Mouse (Mus musculus): Measurements from ENCODE around the gene Jmjd1c.

The Jmjd1c gene

GRCm38 (mm10) chr10:67189057-67189456 is 93.1 kb downstream of the Jmjd1c start:
- DNase-seq (ENCODE audit: low read depth, low spot score): no peak

DNA sequence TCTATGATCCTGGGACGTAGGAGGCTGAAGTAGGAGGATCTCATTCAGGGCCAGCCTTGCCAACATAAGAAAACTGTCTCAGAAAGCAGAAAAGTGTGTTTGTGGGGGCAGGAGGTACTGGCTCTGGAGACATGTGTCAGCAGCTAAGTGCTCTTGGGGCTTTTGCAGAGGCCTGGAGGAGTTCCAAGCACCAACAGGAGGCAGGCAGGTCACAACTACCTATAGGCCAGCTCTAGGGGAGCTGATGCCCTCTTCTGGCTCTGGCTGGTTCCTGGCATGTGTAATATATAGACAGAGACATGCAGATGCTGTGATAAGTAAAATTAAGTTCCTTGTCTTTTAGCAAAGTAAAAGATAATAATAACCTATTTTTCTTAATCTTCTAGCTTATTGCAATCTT is 94.3 kb downstream of the Jmjd1c start:
- peak; percentile 32 for DNase-seq (ENCODE audit: low read depth, low spot score)

- no peak for DNase-seq (ENCODE audit: low read depth, low spot score)
Observed at GRCm38 (mm10) chr10:67192366-67192765, 96.4 kb downstream of the Jmjd1c start.

DNA sequence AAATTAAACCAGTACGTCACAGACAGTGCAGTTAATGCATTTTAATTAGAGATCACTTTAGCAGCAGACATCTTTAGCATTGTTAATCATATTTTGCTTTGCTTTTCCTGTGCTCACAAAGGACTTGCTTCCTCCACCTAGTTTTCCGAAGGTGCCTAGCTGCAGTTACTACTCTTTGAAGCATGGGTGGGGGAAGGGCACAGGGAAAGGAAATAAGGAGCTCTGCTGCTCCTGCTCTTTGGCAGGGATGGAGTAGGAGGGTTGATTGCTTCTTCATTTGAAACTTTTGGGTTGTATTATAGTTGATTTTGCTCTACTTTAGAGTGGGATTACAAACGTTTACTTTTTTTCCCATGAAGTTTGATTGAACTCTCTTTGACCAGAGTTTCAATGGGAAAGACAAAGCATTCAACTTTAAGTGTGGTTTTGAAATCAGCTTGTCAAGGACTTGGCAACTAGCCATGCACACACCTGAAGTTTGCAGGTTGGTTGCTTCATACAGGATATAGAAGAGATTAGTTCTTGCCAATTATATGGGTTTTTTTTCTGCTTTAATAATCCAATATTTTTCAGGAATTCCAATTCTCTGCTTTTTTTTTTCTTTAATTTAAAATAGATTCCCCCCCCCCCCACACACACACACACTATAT is 97.2 kb downstream of the Jmjd1c start:
- DNase-seq (ENCODE audit: low read depth, low spot score): no peak

- no peak for DNase-seq (ENCODE audit: low read depth, low spot score)
Observed at GRCm38 (mm10) chr10:67194046-67194445, 98.1 kb downstream of the Jmjd1c start.

DNA sequence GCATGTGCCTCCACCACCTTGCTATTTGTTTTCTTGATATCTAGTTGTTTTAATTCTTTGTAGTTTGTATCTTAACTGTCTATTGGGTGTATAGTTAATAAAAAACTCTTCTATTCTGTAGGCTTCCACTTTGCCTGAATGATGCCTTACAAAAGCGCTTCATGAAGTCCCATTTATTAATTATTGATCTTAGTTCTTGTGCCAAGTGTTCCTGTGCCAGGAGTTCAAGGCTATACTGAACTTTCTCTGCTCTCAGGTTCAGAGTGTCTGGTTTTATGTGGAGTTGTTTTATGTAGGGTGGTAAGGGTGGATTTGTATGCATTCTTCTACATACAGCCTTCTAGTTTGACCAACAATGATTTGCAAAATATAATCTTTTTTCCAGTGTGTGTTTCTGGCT is 99.7 kb downstream of the Jmjd1c start:
- no peak for DNase-seq (ENCODE audit: low read depth, low spot score)

- no peak for DNase-seq (ENCODE audit: low read depth, low spot score)
Observed at GRCm38 (mm10) chr10:67197186-67197585, 101.3 kb downstream of the Jmjd1c start.

DNA sequence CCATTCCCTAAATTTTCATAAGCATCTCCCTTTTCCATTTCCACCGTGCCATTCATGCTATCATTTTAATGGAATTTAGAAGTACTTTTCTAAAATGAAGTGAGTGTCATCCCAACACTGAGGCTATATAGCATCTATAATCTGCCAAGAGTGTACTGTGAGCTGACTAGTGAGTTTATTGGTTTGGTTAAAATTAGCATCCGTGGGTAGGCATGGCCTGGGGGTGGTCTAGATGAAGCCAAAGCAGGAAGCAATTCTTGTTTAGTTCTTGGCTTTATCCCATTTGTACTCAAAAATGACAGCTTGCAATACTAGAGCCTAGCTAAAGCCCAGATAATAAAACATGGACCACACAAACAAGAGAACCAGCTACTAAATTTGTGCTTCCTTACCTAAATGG is 101.9 kb downstream of the Jmjd1c start:
- DNase-seq (ENCODE audit: low read depth, low spot score): no peak

GRCm38 (mm10) chr10:67201769-67202168 is 105.8 kb downstream of the Jmjd1c start:
- no peak for DNase-seq (ENCODE audit: low read depth, low spot score)

- DNase-seq (ENCODE audit: low read depth, low spot score): no peak
Observed at GRCm38 (mm10) chr10:67202470-67202869, 106.5 kb downstream of the Jmjd1c start.

DNA sequence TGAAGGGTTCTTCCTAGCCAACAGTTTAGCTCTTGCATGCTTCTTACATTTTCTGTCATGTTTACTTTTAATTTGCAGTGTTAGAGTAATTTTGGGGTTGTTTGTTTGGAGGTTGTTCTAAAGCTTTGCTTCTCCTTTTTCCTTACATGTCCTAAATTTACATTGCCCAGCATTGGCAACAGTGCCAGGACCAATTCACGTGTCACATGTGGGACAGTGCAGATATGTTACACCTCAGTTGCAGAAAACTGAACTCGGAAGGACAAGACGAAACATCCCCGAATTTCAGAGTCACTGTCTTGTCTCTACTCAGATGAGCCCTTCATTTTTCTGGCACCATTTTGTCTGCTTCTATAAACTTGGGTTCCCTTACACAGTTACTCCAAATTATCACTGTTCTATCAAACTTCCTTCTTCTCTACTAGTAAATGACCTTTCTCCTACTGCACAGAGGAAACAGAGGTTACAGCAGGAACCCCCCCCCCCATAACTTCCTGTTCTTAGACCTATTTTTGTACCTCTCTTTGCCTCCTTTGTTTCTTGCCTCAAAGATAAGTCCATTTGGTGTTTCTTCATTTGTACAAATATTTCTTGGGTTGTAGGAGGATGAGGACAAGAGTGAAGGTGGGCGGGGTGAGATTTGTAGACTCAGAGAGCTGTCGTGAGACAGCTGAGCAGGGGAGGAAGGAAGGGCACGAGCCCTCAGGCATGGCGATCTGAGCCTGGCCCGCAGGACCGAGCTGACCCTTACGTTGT is 108.9 kb downstream of the Jmjd1c start:
- peak; percentile 25 for DNase-seq (ENCODE audit: low read depth, low spot score)

DNA sequence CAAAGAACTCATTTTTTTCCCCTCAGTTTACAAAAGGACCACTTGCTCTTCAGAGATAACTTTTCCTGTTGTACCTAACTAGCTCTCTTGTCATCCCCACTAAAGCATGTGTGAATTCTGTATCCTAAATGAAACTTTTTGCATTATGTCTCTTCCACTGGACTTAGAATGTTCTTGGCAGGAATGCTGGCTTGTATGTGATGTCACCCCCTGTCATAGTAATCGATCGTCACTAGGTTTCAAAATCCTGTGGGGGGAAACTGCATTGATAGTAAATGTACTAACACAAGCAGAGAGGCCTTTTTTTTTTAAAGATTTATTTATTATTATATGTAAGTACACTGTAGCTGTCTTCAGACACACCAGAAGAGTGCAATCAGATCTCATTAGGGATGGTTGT is 112.0 kb downstream of the Jmjd1c start:
- no peak for DNase-seq (ENCODE audit: low read depth, low spot score)

DNA sequence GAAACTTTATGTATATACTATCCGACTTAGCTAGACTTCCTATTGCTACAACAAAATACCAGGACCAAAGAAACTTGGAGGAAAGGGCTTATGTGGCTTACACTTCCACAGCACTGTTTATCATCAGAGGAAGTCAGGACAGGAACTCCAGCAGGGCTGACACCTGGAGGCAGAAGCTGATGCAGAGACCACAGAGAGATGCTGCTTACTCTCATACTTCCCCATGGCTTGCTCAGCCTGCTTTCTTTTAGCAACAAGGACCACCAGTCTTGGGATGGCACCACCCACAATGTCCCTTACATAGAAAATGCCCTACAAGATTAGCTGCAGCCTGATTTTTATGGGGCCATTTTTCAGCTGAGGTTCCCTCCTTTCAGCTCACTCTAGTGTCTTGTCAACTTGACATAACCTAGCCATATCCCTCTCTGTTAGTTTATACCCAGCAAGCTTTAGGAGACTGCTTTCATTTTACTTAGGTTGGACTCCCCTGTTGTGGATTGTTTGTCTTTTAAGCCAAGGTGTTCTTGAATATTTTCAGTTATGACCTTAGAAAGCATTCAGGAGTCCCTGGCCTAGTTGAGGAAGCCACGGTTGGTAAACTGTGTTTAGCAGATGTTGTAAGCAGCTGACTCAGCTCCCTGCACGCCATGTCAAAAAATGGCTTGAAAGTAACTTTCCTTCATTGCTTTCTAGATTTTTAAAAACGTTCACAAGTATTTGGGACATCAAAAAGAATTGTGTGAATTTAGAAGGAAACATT is 114.2 kb downstream of the Jmjd1c start:
- DNase-seq (ENCODE audit: low read depth, low spot score): no peak

GRCm38 (mm10) chr10:67212031-67212430 is 116.1 kb downstream of the Jmjd1c start:
- no peak for DNase-seq (ENCODE audit: low read depth, low spot score)

DNA sequence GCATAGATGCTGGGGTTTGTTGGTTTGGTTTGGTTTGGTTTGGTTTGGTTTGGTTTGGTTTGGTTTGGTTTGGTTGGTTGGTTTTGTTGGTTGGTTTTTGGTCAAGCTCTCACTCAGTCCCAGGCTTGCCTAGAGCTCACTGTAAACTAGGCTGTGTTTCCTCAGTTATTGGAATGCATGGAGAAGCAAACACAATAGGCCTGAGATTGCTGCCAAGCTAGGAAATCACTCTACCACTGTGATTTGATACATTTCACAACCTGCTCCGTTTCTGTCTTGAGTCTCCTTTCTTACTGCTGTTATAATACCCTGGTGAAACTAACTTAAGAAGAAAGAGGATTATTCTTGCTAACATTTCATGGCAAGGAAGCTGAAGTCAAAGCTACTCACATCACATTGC is 117.8 kb downstream of the Jmjd1c start:
- DNase-seq (ENCODE audit: low read depth, low spot score): no peak

DNA sequence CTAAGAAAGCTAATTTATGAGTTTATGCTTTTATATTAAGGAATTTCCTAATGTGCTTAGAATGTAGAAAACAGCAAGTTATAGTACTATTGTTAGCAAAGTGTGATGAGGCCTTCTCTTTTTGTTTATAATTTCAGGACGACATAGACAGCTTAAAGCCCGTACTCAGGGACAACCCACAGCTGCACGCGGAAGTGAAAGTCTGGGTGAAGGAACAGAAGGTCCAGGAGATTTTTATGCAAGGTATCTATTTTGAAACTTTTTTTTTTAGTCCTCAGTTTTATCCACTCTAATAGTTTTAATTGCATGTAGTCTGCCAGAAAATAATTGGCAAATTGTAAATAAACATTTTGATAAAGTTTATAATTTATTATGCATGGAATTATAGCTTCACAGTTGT is 119.2 kb downstream of the Jmjd1c start:
- DNase-seq (ENCODE audit: low read depth, low spot score): no peak

GRCm38 (mm10) chr10:67216872-67217271 is 120.9 kb downstream of the Jmjd1c start:
- DNase-seq (ENCODE audit: low read depth, low spot score): no peak

GRCm38 (mm10) chr10:67218873-67219565 is 123.1 kb downstream of the Jmjd1c start:
- DNase-seq (ENCODE audit: low read depth, low spot score): no peak

- no peak for DNase-seq (ENCODE audit: low read depth, low spot score)
Observed at GRCm38 (mm10) chr10:67220251-67220650, 124.3 kb downstream of the Jmjd1c start.

DNA sequence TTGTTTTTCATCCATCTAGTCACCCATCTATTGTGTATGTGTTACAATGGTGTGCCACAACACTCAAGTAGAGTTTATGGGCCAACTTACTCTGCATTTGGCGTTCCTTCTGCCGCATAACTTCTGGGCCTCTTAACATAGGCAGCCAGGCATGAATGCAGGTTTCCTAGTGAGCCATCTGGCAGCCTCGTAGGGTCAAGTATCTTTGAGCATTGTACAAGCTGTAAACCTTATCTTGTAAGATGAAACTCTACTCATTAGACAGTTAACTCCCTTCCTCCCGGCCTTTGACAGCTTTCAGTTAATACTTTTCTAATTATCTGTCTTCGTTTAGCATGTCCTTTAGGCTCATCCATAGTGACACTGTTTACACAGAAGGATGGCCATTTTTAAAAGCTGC is 125.4 kb downstream of the Jmjd1c start:
- DNase-seq (ENCODE audit: low read depth, low spot score): no peak

GRCm38 (mm10) chr10:67223942-67224341 is 128.0 kb downstream of the Jmjd1c start:
- DNase-seq (ENCODE audit: low read depth, low spot score): no peak

DNA sequence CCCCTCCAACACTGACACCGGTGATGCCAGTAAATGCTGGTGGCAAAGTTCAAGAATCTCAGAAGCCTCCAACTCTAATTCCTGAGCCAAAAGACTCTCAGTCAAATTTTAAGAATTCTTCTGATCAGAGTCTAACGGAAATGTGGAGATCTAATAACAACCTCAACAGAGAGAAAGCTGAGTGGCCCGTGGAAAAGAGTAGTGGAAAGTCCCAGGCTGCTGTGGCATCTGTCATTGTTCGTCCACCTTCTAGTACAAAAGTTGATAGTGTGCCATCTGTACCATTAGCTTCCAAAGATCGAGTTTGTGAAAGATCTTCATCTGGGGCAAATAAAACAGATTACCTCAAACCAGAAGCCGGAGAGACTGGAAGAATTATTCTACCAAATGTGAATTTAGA is 129.6 kb downstream of the Jmjd1c start:
- no peak for DNase-seq (ENCODE audit: low read depth, low spot score)
